Mouse (Mus musculus): ENCODE results near the gene Pigo. TPM values are rescaled to one million over a fixed set of nuclear protein-coding genes. Genes with fewer than 3 reads are reported as not detected.

Pigo gene
- polyA plus RNA-seq, 1 experiment from 2014 or later, result 22.1 TPM

GRCm38 (mm10) chr4:43045659-43046302 lies 20.2 kb upstream of the Pigo start, which contains the start of gene Fam214b:
Gene Fam214b (minus strand): TSS chr4:43046220.
- peak within 1 kb of the TSS; percentile 90 for H3K4me2 ChIP-seq
- no peaks in the 10 kb centered on the region for H3K9me3 ChIP-seq
- H3K27ac ChIP-seq, result peak within 1 kb of the TSS; percentile 72
- H3K36me3 ChIP-seq, result no peaks in the 10 kb centered on the region
- ATAC-seq (ENCODE audit: borderline replicate concordance, extremely low read depth, low FRiP score, low TSS enrichment), result peak; percentile 94
- H3K9ac ChIP-seq, result peak within 1 kb of the TSS; percentile 40; the same call in 1 of the 2 replicates
- whole genome bisulfite sequencing, result under 1% methylated on average over 33 of the region's 33 CpGs
- peak within 1 kb of the TSS; percentile 55 for H3K4me3 ChIP-seq
- no peaks in the 10 kb centered on the region for H3K27me3 ChIP-seq
- peaks cover 25% of the 10 kb centered on the region for H3K4me1 ChIP-seq

DNA sequence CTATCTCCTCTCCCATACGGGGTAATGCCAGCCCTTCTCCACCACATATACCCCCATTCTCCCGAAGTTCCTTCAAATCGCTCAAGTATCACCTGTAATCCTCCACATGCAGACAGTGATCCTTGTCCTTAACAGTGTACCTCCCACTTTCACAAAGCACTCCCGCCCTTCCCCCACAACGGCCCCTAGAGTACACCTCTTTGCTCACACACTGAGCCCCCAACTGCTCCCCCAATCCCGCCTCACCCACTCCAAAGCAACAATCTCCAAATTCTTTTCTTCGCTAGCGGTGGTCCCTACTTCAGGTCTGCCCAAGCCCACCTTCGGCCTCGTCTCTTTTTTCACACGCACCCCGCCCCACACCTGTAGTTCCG lies 19.7 kb upstream of the Pigo start:
- ATAC-seq (ENCODE audit: borderline replicate concordance, extremely low read depth, low FRiP score, low TSS enrichment), result peak; percentile 2; the same call in 1 of the 2 replicates
- Histone ChIP-seq H3K4me3 (peak overlapping the region; percentile 55), H3K4me1 (peaks cover 30% of the 10 kb centered on the region), H3K4me2 (peak overlapping the region; percentile 90), H3K9me3 (no peaks in the 10 kb centered on the region), H3K27ac (peak overlapping the region; percentile 72; the same call in 1 of the 2 replicates), H3K36me3 (no peaks in the 10 kb centered on the region), H3K27me3 (no peaks in the 10 kb centered on the region), H3K9ac (peak overlapping the region; percentile 29; the same call in 1 of the 2 replicates)
- 4% methylated on average over 13 of the region's 13 CpGs for WGBS

- no peaks in the 10 kb centered on the region for H3K9me3 ChIP-seq
- H3K27me3 ChIP-seq, result no peaks in the 10 kb centered on the region
- H3K4me1 ChIP-seq, result peaks cover 31% of the 10 kb centered on the region
- peak overlapping the region; percentile 55 for H3K4me3 ChIP-seq
- ATAC-seq (ENCODE audit: borderline replicate concordance, extremely low read depth, low FRiP score, low TSS enrichment), result no peak
- peak overlapping the region; percentile 90 for H3K4me2 ChIP-seq
- no peaks in the 10 kb centered on the region for H3K36me3 ChIP-seq
- 22% methylated on average over 4 of the region's 4 CpGs for WGBS
- no peak overlapping the region for H3K9ac ChIP-seq
- peak overlapping the region; percentile 72 for H3K27ac ChIP-seq
Measured at GRCm38 (mm10) chr4:43044673-43045072, 19.1 kb upstream of the Pigo start.

GRCm38 (mm10) chr4:43043644-43044357 lies 18.2 kb upstream of the Pigo start:
- ATAC-seq (ENCODE audit: borderline replicate concordance, extremely low read depth, low FRiP score, low TSS enrichment), result peak; percentile 12; the same call in 1 of the 2 replicates
- Histone ChIP-seq H3K9ac (0 out of 2 replicates have a peak overlapping the region, but pooled peaks have one; percentile 10), H3K27ac (peak overlapping the region; percentile 72), H3K9me3 (no peaks in the 10 kb centered on the region), H3K27me3 (no peaks in the 10 kb centered on the region), H3K36me3 (no peaks in the 10 kb centered on the region), H3K4me2 (peak overlapping the region; percentile 90), H3K4me1 (peaks cover 39% of the 10 kb centered on the region), H3K4me3 (peak overlapping the region; percentile 14; the same call in 1 of the 2 replicates)
- WGBS, result 11% methylated on average over 7 of the region's 7 CpGs

- Histone ChIP-seq H3K4me1 (peaks cover 42% of the 10 kb centered on the region), H3K9me3 (no peaks in the 10 kb centered on the region), H3K36me3 (peaks cover 8% of the 10 kb centered on the region), H3K27me3 (no peaks in the 10 kb centered on the region), H3K9ac (no peak overlapping the region), H3K4me3 (no peak overlapping the region), H3K4me2 (no peak overlapping the region), H3K27ac (no peak overlapping the region)
- no peak for ATAC-seq (ENCODE audit: borderline replicate concordance, extremely low read depth, low FRiP score, low TSS enrichment)
- 63% methylated on average over 9 of the region's 9 CpGs for WGBS
Measured at GRCm38 (mm10) chr4:43040881-43041547, 15.4 kb upstream of the Pigo start.

DNA sequence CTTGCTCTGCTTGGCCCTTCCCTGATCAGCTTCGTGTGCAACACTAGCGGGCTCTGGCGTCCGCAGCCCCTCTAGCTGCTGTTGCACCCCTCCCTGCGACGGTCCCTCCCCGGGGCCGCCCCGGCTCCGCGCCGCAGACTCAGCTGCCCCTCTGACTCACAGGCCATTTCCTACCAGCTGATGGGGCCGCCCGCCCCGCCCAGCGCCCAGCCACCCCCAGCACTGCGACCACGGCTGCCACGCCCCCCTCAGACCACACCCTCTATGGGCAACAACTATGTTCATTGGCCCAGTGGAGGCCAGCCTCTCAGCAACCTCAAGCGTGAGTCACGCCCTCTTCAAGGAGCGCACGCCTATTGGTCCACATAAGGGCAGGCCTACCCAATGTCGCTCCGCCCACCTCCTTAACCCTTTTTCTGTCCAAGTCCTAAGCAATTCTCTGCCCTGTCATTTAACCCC lies 14.5 kb upstream of the Pigo start:
- peak; percentile 97 for ATAC-seq (ENCODE audit: borderline replicate concordance, extremely low read depth, low FRiP score, low TSS enrichment)
- H3K36me3 ChIP-seq, result peaks cover 11% of the 10 kb centered on the region
- H3K27ac ChIP-seq, result peak overlapping the region; percentile 71
- WGBS, result under 1% methylated on average over 25 of the region's 25 CpGs
- H3K4me2 ChIP-seq, result peak overlapping the region; percentile 90
- peak overlapping the region; percentile 73 for H3K9ac ChIP-seq
- H3K4me3 ChIP-seq, result peak overlapping the region; percentile 77
- H3K27me3 ChIP-seq, result no peaks in the 10 kb centered on the region
- peaks cover 38% of the 10 kb centered on the region for H3K4me1 ChIP-seq
- H3K9me3 ChIP-seq, result no peaks in the 10 kb centered on the region

- peak overlapping the region; percentile 90 for H3K4me2 ChIP-seq
- H3K9ac ChIP-seq, result peak overlapping the region; percentile 73
- ATAC-seq (ENCODE audit: borderline replicate concordance, extremely low read depth, low FRiP score, low TSS enrichment), result no peak; the same call in 1 of the 2 replicates
- peak overlapping the region; percentile 77 for H3K4me3 ChIP-seq
- H3K9me3 ChIP-seq, result no peaks in the 10 kb centered on the region
- WGBS, result 5% methylated on average over 11 of the region's 11 CpGs
- peak overlapping the region; percentile 71 for H3K27ac ChIP-seq
- peaks cover 32% of the 10 kb centered on the region for H3K4me1 ChIP-seq
- H3K36me3 ChIP-seq, result peaks cover 14% of the 10 kb centered on the region
- H3K27me3 ChIP-seq, result no peaks in the 10 kb centered on the region
Measured at GRCm38 (mm10) chr4:43039609-43040008, 14.0 kb upstream of the Pigo start.

DNA sequence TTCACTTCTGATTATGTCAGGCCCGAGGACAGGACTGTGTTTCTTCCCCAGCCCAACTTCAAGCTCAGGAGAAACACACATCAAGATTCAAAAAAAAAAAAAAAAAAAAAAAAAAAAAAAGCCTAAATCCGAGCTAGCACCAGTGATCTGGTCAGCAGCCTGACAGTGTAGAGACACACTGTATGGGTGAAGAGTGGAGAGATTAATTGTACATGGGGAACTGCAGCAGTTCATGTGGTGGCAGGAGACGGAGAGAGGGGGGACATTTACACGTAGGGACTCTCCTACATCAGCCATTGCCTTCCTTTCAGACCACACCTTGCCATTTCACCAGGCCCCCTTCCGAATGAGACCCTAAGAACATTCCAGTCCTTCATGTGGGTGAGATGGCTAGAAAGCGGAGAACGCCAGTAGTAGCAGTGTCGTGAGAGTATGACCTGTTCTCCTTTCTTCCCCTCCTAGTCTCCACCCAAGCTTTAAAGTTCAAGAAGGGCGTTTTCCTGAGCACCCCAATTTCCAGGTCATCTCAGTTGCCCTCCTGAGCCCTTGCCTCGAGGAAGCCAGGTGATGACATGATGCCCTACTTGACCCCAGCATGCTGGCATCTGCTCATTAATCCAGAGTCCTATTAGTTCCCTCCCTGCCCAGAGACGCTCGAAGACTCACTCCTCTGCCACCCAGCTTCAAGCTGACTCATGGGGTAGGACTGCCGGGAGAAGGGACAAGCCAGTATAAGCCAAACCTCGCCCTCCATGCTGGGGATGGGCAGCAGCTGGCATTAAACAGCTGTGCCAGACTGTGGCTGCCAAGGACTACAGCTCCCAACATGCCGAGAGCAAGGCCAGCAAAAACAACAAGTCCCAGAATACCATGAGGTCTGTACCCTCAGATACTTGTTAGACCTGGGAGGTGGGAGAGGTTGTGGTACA lies 13.2 kb upstream of the Pigo start:
- 51% methylated on average over 15 of the region's 15 CpGs for WGBS
- no peak for ATAC-seq (ENCODE audit: borderline replicate concordance, extremely low read depth, low FRiP score, low TSS enrichment)
- Histone ChIP-seq H3K9me3 (no peaks in the 10 kb centered on the region), H3K4me3 (peak overlapping the region; percentile 77), H3K27ac (peak overlapping the region; percentile 71; the same call in 1 of the 2 replicates), H3K9ac (peak overlapping the region; percentile 73), H3K4me2 (peak overlapping the region; percentile 90), H3K4me1 (peaks cover 25% of the 10 kb centered on the region), H3K27me3 (no peaks in the 10 kb centered on the region), H3K36me3 (peaks cover 18% of the 10 kb centered on the region)

GRCm38 (mm10) chr4:43037860-43038566 lies 12.4 kb upstream of the Pigo start:
- H3K9ac ChIP-seq, result no peak overlapping the region
- no peak overlapping the region for H3K27ac ChIP-seq
- H3K4me3 ChIP-seq, result no peak overlapping the region
- ATAC-seq (ENCODE audit: borderline replicate concordance, extremely low read depth, low FRiP score, low TSS enrichment), result no peak
- WGBS, result 57% methylated on average over 4 of the region's 4 CpGs
- no peaks in the 10 kb centered on the region for H3K9me3 ChIP-seq
- H3K27me3 ChIP-seq, result no peaks in the 10 kb centered on the region
- H3K4me2 ChIP-seq, result no peak overlapping the region
- H3K4me1 ChIP-seq, result peaks cover 18% of the 10 kb centered on the region
- H3K36me3 ChIP-seq, result peaks cover 20% of the 10 kb centered on the region

- Histone ChIP-seq H3K27ac (no peak overlapping the region), H3K36me3 (peaks cover 20% of the 10 kb centered on the region), H3K27me3 (no peaks in the 10 kb centered on the region), H3K4me2 (no peak overlapping the region), H3K9me3 (no peaks in the 10 kb centered on the region), H3K9ac (no peak overlapping the region), H3K4me1 (peaks cover 26% of the 10 kb centered on the region), H3K4me3 (no peak overlapping the region)
- no peak for ATAC-seq (ENCODE audit: borderline replicate concordance, extremely low read depth, low FRiP score, low TSS enrichment)
- WGBS, result 84% methylated on average over 10 of the region's 10 CpGs
Measured at GRCm38 (mm10) chr4:43036356-43036755, 10.7 kb upstream of the Pigo start.
